Mouse (Mus musculus) lung, adult 2 months (tissue): ENCODE results near the gene Rgma. TPM values are rescaled to one million over a fixed set of nuclear protein-coding genes. Genes with fewer than 3 reads are reported as not detected.
A peak's percentile ranks its signal among the peaks of the same experiment; 100 is the strongest.

Experiments used
- DNase-seq: peaks from one replicate; pipeline ENCODE4 v3.0.0; 2022
- H3K4me1 ChIP-seq: fragments of 200-500 bp; 2 replicates; pipeline ENCODE4 v1.6.1; 2011; ENCODE audit warnings: low read length; ENCODE audit not compliant: control insufficient read depth, insufficient read depth
- H3K4me3 ChIP-seq: fragments of 200-500 bp; replicated peaks from 2 replicates; pipeline ENCODE3; 2011; ENCODE audit warnings: low read depth, mild to moderate bottlenecking, control low read depth, low read length; ENCODE audit errors: extremely low read depth
- CTCF ChIP-seq: fragments of 200-500 bp; IDR thresholded peaks from 2 replicates; pipeline ENCODE4 v1.5.1; 2011; ENCODE audit warnings: mild to moderate bottlenecking, low read length, control low read depth; ENCODE audit not compliant: insufficient read depth
- POLR2A ChIP-seq: fragments of 200-500 bp; IDR thresholded peaks from 2 replicates; pipeline ENCODE4 v1.6.1; 2011; ENCODE audit warnings: low read depth, mild to moderate bottlenecking, control low read depth, low read length, borderline replicate concordance; ENCODE audit errors: extremely low read depth
- WGBS: fragments of 180-500 bp; shearing (Covaris S2); methylation state at CpG from one replicate; pipeline ENCODE4 v1.1.7; 2018; 5-methylcytosine and 5-hydroxymethylcytosine counted together
- polyA plus RNA-seq: library from polyadenylated mRNA; depleted of rRNA; stranded (reverse); fragments of >200 nt; gene quantifications from 2 replicates; pipeline ENCODE4 v1.2.3, GENCODE M21; 2012

Rgma gene
- polyA plus RNA-seq, 1 experiment: 27.5 TPM

- WGBS: 43% methylated on average over 4 of the region's 4 CpGs
- TF ChIP-seq CTCF (no peak), POLR2A (no peak)
- DNase-seq: no peak
- Histone ChIP-seq H3K4me3 (no peak overlapping the region), H3K4me1 (peaks cover 11% of the 10 kb centered on the region)
These were observed 18.7 kb downstream of the Rgma start for GRCm38 (mm10) chr7:73394013-73394409.

- peak; percentile 86 for DNase-seq
- no peak overlapping the region for H3K4me3 ChIP-seq
- peaks cover 9% of the 10 kb centered on the region for H3K4me1 ChIP-seq
- 14% methylated on average over 11 of the region's 11 CpGs for WGBS
- no peak for TF ChIP-seq CTCF
- TF ChIP-seq POLR2A: no peak
These were observed 23.0 kb downstream of the Rgma start for GRCm38 (mm10) chr7:73398319-73398718.

- Histone ChIP-seq H3K4me3 (no peak overlapping the region), H3K4me1 (peaks cover 6% of the 10 kb centered on the region)
- no peak for TF ChIP-seq CTCF
- DNase-seq: peak; percentile 45
- 18% methylated on average over 19 of the region's 19 CpGs for WGBS
These were observed 23.6 kb downstream of the Rgma start for GRCm38 (mm10) chr7:73398806-73399442.

GRCm38 (mm10) chr7:73399501-73400044 is 24.3 kb downstream of the Rgma start:
- TF ChIP-seq CTCF (peak; percentile 53), POLR2A (no peak)
- WGBS: 3% methylated on average over 19 of the region's 19 CpGs
- Histone ChIP-seq H3K4me1 (peaks cover 4% of the 10 kb centered on the region; the same call in 1 of the 2 replicates), H3K4me3 (peak overlapping the region; percentile 27)
- peak; percentile 78 for DNase-seq

GRCm38 (mm10) chr7:73400051-73400916 is 25.0 kb downstream of the Rgma start:
- H3K4me3 ChIP-seq: peak overlapping the region; percentile 2
- H3K4me1 ChIP-seq: peaks cover 4% of the 10 kb centered on the region; the same call in 1 of the 2 replicates
- no peak for DNase-seq
- WGBS: 41% methylated on average over 20 of the region's 20 CpGs
- no peak for TF ChIP-seq CTCF
- TF ChIP-seq POLR2A: no peak

- no peak for TF ChIP-seq POLR2A
- no peak for TF ChIP-seq CTCF
- Histone ChIP-seq H3K4me3 (no peak overlapping the region), H3K4me1 (peaks cover 4% of the 10 kb centered on the region; the same call in 1 of the 2 replicates)
- DNase-seq: no peak
- WGBS: 53% methylated on average over 2 of the region's 2 CpGs
These were observed 26.8 kb downstream of the Rgma start for GRCm38 (mm10) chr7:73402106-73402505.

GRCm38 (mm10) chr7:73402671-73403070 is 27.4 kb downstream of the Rgma start:
- H3K4me1 ChIP-seq: peaks cover 4% of the 10 kb centered on the region; the same call in 1 of the 2 replicates

GRCm38 (mm10) chr7:73403538-73403937 is 28.2 kb downstream of the Rgma start:
- DNase-seq: no peak
- no peak for TF ChIP-seq POLR2A
- TF ChIP-seq CTCF: no peak
- Histone ChIP-seq H3K4me1 (peaks cover 4% of the 10 kb centered on the region; the same call in 1 of the 2 replicates), H3K4me3 (no peak overlapping the region)
- WGBS: 54% methylated on average over 3 of the region's 3 CpGs

More at GRCm38 (mm10) chr7:73402671-73403070, 27.4 kb downstream of the Rgma start:
- no peak for TF ChIP-seq CTCF
- no peak for TF ChIP-seq POLR2A
- H3K4me3 ChIP-seq: no peak overlapping the region
- 94% methylated on average over 1 of the region's 1 CpGs for WGBS
- DNase-seq: no peak

- 93% methylated on average over 11 of the region's 11 CpGs for WGBS
- DNase-seq: no peak
- Histone ChIP-seq H3K4me1 (no peaks in the 10 kb centered on the region), H3K4me3 (no peak overlapping the region)
- TF ChIP-seq CTCF: no peak
- TF ChIP-seq POLR2A: no peak
These were observed 30.2 kb downstream of the Rgma start for GRCm38 (mm10) chr7:73405550-73405949.
